Mouse (Mus musculus) left cerebral cortex, adult 2 months (tissue): ENCODE results near the gene Capn2. TPM values are rescaled to one million over a fixed set of nuclear protein-coding genes. Genes with fewer than 3 reads are reported as not detected.

Source experiments
- DNase-seq, 2 experiments: peaks; one replicate each; pipeline ENCODE4 v3.0.0; 2021 to 2022; ENCODE audit warnings: low spot score in 2 of 2, mixed read lengths in 1 of 2; ENCODE audit errors: extremely low spot score in 1 of 2
- H3K27ac ChIP-seq: fragments of 200-600 bp; 2 replicates; pipeline ENCODE4 v1.8.1; 2022
- H3K4me3 ChIP-seq: fragments of 200-600 bp; 2 replicates; pipeline ENCODE4 v1.8.1; 2022
- CTCF ChIP-seq: fragments of 200-600 bp; IDR thresholded peaks from 2 replicates; pipeline ENCODE4 v1.8.1; 2022; ENCODE audit warnings: antibody characterized with exemption, mild to moderate bottlenecking, moderate library complexity
- intact Hi-C: fragments of 180-260 bp; cut with DNase I; formaldehyde crosslinking; loops from one replicate; pipeline ENCODE4 v1.15.1; 2025
- total RNA-seq, 2 experiments: library from RNA; stranded (reverse); gene quantifications; 2 replicates each; pipeline ENCODE4 v1.2.3; 2021

The Capn2 gene
- total RNA-seq, 2 experiments from 2014 or later = 61.2 to 63.7 TPM

GRCm38 (mm10) chr1:182522961-182523360, 5.6 kb upstream of the Capn2 start:
- no peak overlapping the region for H3K4me3 ChIP-seq
- H3K27ac ChIP-seq = no peak overlapping the region
- intact Hi-C loops = no loop called here
- DNase-seq = no peak
- TF ChIP-seq CTCF = no peak

GRCm38 (mm10) chr1:182520938-182521500, 3.6 kb upstream of the Capn2 start:
- intact Hi-C loops = no loop called here
- no peak for TF ChIP-seq CTCF
- Histone ChIP-seq H3K4me3 (no peak overlapping the region), H3K27ac (no peak overlapping the region)
- DNase-seq = no peak

- intact Hi-C loops = no loop called here
- no peak for DNase-seq
- H3K27ac ChIP-seq = no peak overlapping the region
- no peak for TF ChIP-seq CTCF
- no peak overlapping the region for H3K4me3 ChIP-seq
Measured at GRCm38 (mm10) chr1:182520091-182520937, 2.9 kb upstream of the Capn2 start.

- intact Hi-C loops = no loop called here
- no peak overlapping the region for H3K4me3 ChIP-seq
- no peak for TF ChIP-seq CTCF
- no peak overlapping the region for H3K27ac ChIP-seq
- no peak for DNase-seq
Measured at GRCm38 (mm10) chr1:182519341-182519740, 1.9 kb upstream of the Capn2 start.

- H3K27ac ChIP-seq = no peak overlapping the region
- DNase-seq = no peak
- intact Hi-C loops = no loop called here
- no peak for TF ChIP-seq CTCF
- no peak overlapping the region for H3K4me3 ChIP-seq
Measured at GRCm38 (mm10) chr1:182518811-182519210, 1.4 kb upstream of the Capn2 start.

- no peak overlapping the region for H3K27ac ChIP-seq
- DNase-seq = no peak
- no peak for TF ChIP-seq CTCF
- no peak overlapping the region for H3K4me3 ChIP-seq
- intact Hi-C loops = no loop called here
Measured at GRCm38 (mm10) chr1:182518143-182518680, 804 bp upstream of the Capn2 start.

GRCm38 (mm10) chr1:182517677-182518011, 236 bp upstream of the Capn2 start:
- no peak for TF ChIP-seq CTCF
- no peak for DNase-seq
- peak overlapping the region; percentile 93 for H3K27ac ChIP-seq
- intact Hi-C loops = loop anchor here (2.0 kb wide), 1 partner anchor 27 kb away; no protein-coding TSS in a partner anchor
- H3K4me3 ChIP-seq = peak overlapping the region; percentile 81

- intact Hi-C loops = no loop called here
- no peak for TF ChIP-seq CTCF
- no peak overlapping the region for H3K4me3 ChIP-seq
- no peak for DNase-seq
- no peak overlapping the region for H3K27ac ChIP-seq
Measured at GRCm38 (mm10) chr1:182514803-182515590, 2.4 kb downstream of the Capn2 start.

- intact Hi-C loops = no loop called here
- Histone ChIP-seq H3K4me3 (no peak overlapping the region), H3K27ac (no peak overlapping the region)
- DNase-seq = no peak
- TF ChIP-seq CTCF = no peak
Measured at GRCm38 (mm10) chr1:182513714-182514113, 3.7 kb downstream of the Capn2 start.

- Histone ChIP-seq H3K27ac (no peak overlapping the region), H3K4me3 (no peak overlapping the region)
- DNase-seq = no peak
- intact Hi-C loops = no loop called here
- no peak for TF ChIP-seq CTCF
Measured at GRCm38 (mm10) chr1:182512901-182513410, 4.5 kb downstream of the Capn2 start.

- DNase-seq = no peak
- no peak overlapping the region for H3K27ac ChIP-seq
- intact Hi-C loops = no loop called here
- no peak overlapping the region for H3K4me3 ChIP-seq
- no peak for TF ChIP-seq CTCF
Measured at GRCm38 (mm10) chr1:182511778-182512177, 5.6 kb downstream of the Capn2 start.

GRCm38 (mm10) chr1:182511073-182511472, 6.3 kb downstream of the Capn2 start:
- DNase-seq = no peak
- no peak for TF ChIP-seq CTCF
- H3K4me3 ChIP-seq = no peak overlapping the region
- intact Hi-C loops = no loop called here
- H3K27ac ChIP-seq = no peak overlapping the region
